Mouse (Mus musculus): ENCODE data around the gene Olfr1386. TPM values are rescaled to one million over a fixed set of nuclear protein-coding genes. Genes with fewer than 3 reads are reported as not detected.
"Not testable (repeated sequence)": the region's sequence is repeated elsewhere in the genome, so short reads cannot be mapped to it uniquely, and the experiment has no call there.

Gene Olfr1386
- not detected for polyA plus RNA-seq (2021)

DNA sequence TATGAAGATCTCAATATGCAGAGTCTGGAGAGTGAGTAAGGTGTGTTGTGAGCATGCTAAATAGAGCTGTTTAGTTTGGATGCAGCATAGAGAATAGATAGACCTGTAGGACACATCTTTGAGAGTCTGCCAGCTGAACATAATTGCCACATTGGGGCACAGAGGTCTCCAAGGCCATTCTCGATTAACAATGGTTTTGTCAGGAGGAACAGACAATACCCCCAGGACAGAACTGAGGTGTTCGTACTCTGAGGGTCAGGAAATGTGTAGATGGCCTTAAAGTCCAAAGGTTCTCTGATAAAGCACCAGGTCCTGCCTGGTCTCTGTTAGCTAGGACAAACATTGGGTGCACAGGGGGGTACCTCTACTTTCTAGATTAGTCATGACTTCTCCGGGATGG lies at the start of gene Olfr1386:
Gene Olfr1386, plus strand, starts transcription at position 301 of the 400 bp plus-strand sequence.
- H3K27me3 ChIP-seq, result peaks cover 13% of the 10 kb centered on the region
- ATAC-seq; POLR2A ChIA-PET; DNase-seq (ENCODE audit: low read depth, low spot score); in situ Hi-C loops (cut with MboI; ENCODE audit: low pct_unique_long_range_greater_than_20kb); CTCF ChIA-PET: not testable (repeated sequence)

DNA sequence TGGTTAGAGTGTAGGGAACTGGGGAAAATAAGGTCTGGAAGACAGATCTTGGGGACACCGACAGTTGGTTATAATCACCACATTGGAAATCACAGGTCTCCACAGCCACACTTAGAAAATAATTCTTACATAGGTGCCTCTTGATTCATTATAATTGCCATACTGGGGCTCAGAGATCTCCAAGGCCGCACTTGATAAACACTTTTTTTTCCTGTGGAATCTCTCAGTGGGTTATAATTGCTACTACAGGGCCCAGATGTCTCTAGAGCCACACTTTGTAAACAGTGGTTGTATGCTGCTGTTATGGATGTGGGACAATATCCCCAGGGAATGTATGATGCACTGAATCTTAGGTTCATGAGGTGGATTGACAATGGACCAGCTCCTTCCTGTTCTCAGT lies 42.1 kb upstream of the Olfr1386 start, which contains the start of gene Olfr1389:
Gene Olfr1389, plus strand, starts transcription at position 301 of the 400 bp plus-strand sequence.
- no peak for TF ChIP-seq CTCF (IDR thresholded peaks at IDR 0.05)
- POLR2A ChIA-PET, result no interaction called here
- DNase-seq (ENCODE audit: low read depth, low spot score) (no peak), ATAC-seq (no peak)
- CTCF ChIA-PET, result no interaction called here
- in situ Hi-C loops (cut with MboI; ENCODE audit: low pct_unique_long_range_greater_than_20kb), result no loop called here
- H3K27me3 ChIP-seq, result no peaks in the 10 kb centered on the region

DNA sequence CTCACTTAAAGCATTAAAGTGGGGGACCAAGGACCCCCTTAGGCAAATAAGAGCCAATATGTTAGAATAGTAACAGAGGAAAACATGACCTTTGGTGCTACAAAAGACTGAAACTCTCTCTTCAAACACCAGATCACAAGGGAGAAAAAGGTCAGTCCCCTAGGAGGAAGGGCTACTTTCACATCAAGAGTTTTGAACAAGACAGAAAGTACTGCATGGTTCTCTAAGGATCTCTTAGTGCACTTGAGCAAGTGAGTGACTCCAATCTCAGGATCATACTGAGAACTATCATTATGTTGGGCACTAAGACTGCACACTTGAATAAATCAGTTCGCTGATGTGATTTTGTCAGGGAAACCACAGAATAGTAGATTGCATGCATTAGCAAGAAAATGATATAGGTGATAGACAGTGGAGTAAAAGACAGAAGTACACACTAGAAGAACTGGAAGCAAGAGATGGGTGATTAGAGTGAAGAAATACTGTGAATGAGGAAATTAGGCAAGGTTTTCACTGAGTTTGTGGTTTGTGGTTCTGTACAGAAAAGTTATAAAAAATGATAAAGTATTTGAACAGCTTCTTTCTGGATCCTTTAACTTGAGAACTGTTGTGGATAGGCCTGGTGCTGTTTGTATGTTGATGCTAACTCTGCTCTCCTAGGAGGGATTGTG lies 39.5 kb upstream of the Olfr1386 start:
- no peaks in the 10 kb centered on the region for H3K27me3 ChIP-seq
- POLR2A ChIA-PET, result no interaction called here
- no peak for ATAC-seq
- CTCF ChIA-PET, result no interaction called here
- no peak for DNase-seq (ENCODE audit: low read depth, low spot score)
- no peak for TF ChIP-seq CTCF (IDR thresholded peaks at IDR 0.05)
- in situ Hi-C loops (cut with MboI; ENCODE audit: low pct_unique_long_range_greater_than_20kb), result no loop called here

DNA sequence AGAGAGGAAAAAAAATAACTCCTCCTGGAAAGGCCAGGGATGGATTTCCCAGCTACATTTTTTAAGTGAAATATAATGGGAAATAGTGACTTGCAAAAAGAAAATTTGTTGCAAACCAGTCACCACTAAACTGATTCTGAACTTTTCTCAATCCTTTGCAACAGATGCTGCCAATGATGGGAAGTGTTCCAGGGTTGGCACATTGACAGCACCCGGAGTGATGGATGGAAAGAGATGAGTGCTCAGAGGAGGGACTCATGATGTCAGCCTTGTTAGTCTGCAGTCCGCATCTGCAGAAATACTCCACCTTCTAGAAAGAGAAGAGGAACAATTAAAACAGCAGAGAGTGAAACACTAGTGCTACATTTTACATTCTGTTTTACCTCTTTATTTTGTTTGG lies 35.2 kb upstream of the Olfr1386 start:
- ATAC-seq (no peak), DNase-seq (ENCODE audit: low read depth, low spot score) (no peak)
- ChIA-PET CTCF (interaction anchor here (1.7 kb wide), 1 partner anchor 19 kb away, joined by 4 read pairs; no protein-coding TSS in a partner anchor), POLR2A (no interaction called here)
- no peak for TF ChIP-seq CTCF (IDR thresholded peaks at IDR 0.05)
- in situ Hi-C loops (cut with MboI; ENCODE audit: low pct_unique_long_range_greater_than_20kb), result no loop called here
- H3K27me3 ChIP-seq, result no peaks in the 10 kb centered on the region

DNA sequence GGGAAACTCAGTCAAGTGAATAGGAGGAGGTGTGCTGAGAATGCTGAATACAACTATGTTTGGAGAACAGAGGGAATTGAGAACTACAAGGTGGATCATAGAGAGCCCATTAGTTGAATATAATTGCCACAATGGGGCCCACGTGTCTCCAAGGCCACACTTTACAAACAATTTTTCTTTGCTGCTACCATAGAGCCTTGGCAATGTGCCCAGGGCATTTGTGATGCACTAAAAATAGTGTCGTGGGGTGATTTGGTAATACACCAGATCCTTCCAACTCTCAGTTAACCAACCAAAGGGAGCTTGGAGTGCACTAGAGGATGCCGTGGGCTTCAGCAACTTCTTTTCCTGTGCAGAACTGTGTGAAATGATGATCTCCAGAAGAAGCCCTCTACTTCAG lies 28.4 kb upstream of the Olfr1386 start, which contains the start of gene Olfr1388:
Gene Olfr1388, plus strand, starts transcription at position 214 of the 400 bp plus-strand sequence.
- ChIA-PET CTCF (no interaction called here), POLR2A (no interaction called here)
- no peak for TF ChIP-seq CTCF (IDR thresholded peaks at IDR 0.05)
- DNase-seq (ENCODE audit: low read depth, low spot score), result no peak
- ATAC-seq, result no peak
- H3K27me3 ChIP-seq, result no peaks in the 10 kb centered on the region
- in situ Hi-C loops (cut with MboI; ENCODE audit: low pct_unique_long_range_greater_than_20kb), result no loop called here

DNA sequence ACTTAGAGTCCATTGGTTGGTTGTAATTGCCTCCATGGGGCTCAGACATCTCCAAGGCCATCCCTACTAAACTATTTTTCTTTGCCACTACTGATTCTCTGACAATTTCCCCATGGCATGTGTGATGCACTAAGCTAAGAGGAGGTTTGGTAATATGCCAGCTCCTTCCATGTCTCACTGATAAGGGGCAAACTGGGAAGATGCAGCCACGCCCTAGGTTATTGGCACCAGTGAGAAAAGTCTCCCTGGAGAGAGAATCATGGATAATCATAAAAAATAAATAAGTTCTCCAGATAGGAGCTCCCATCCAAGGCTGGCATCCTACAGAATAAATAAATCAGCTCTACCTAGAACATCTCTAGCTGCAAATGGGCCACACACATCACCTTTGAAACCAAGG lies 9.8 kb upstream of the Olfr1386 start, which contains the start of gene Olfr1387:
Gene Olfr1387, plus strand, starts transcription at position 301 of the 400 bp plus-strand sequence.
- TF ChIP-seq CTCF (IDR thresholded peaks at IDR 0.05), result no peak
- peaks cover 4% of the 10 kb centered on the region for H3K27me3 ChIP-seq
- POLR2A ChIA-PET, result no interaction called here
- in situ Hi-C loops (cut with MboI; ENCODE audit: low pct_unique_long_range_greater_than_20kb), result no loop called here
- no peak for DNase-seq (ENCODE audit: low read depth, low spot score)
- no peak for ATAC-seq
- CTCF ChIA-PET, result no interaction called here

DNA sequence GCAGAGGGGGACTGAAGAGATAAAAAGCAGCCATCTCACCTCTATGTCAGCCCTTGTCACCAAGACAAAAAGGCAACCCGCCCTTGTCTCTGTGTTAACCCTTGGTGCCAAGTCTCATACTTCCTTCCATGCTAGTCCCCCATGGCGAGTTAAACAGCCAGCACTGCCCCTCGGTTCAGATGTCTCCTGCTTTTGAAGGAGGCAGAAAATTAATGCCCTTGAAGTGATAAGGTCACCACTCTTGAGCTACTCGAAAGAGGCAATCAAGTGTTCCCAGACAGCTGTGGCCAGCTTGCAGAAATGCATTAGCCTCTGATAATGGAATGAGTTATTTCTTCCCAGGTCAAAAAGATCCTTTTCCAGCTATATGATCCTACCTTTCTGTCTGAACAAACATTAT lies 21.1 kb downstream of the Olfr1386 start:
- no peak for TF ChIP-seq CTCF (IDR thresholded peaks at IDR 0.05)
- POLR2A ChIA-PET, result no interaction called here
- in situ Hi-C loops (cut with MboI; ENCODE audit: low pct_unique_long_range_greater_than_20kb), result no loop called here
- H3K27me3 ChIP-seq, result no peaks in the 10 kb centered on the region
- ATAC-seq (no peak), DNase-seq (ENCODE audit: low read depth, low spot score) (no peak)
- CTCF ChIA-PET, result no interaction called here

DNA sequence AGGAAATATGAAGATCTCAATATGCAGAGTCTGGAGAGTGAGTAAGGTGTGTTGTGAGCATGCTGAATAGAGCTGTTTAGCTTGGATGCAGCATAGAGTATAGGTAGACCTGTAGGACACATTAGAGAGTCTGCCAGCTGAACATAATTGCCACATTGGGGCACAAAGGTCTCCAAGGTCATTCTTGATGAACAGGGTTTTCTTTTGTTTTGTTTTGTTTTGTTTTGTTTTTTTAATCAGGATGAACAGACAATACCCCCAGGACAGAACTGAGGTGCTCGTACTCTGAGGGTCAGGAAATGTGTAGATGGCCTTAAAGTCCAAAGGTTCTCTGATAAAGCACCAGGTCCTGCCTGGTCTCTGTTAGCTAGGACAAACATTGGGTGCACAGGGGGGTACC lies 23.9 kb downstream of the Olfr1386 start, which contains the start of gene Olfr1385:
Gene Olfr1385, plus strand, starts transcription at position 301 of the 400 bp plus-strand sequence.
- DNase-seq (ENCODE audit: low read depth, low spot score); in situ Hi-C loops (cut with MboI; ENCODE audit: low pct_unique_long_range_greater_than_20kb); CTCF ChIA-PET: not testable (repeated sequence)

DNA sequence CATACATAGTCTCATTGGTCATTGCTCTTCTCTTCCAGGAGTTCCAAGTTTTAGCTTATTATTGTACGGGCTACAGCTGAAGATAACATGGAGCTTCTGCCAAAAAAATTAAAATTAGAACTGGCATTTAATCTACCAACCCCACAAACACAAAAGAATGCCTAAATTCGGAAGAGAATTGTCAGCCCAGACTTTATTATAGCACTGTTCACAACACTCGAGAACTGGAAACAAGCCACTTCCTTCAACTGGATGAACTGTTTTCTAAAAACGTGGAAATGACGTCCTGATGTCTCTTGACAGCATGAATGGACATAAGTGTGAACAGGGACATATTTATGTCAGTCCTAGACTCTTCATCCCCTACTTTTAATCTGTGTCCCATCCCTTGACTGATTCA lies 53.2 kb downstream of the Olfr1386 start:
- peaks cover 9% of the 10 kb centered on the region for H3K27me3 ChIP-seq
- DNase-seq (ENCODE audit: low read depth, low spot score) (no peak), ATAC-seq (no peak)
- no peak for TF ChIP-seq CTCF (IDR thresholded peaks at IDR 0.05)
- POLR2A ChIA-PET, result no interaction called here
- CTCF ChIA-PET, result no interaction called here
- in situ Hi-C loops (cut with MboI; ENCODE audit: low pct_unique_long_range_greater_than_20kb), result no loop called here

More for the DNA sequence above, 23.9 kb downstream of the Olfr1386 start, which contains the start of gene Olfr1385:
- POLR2A ChIA-PET, H3K27me3 ChIP-seq, ATAC-seq: not testable (repeated sequence)

DNA sequence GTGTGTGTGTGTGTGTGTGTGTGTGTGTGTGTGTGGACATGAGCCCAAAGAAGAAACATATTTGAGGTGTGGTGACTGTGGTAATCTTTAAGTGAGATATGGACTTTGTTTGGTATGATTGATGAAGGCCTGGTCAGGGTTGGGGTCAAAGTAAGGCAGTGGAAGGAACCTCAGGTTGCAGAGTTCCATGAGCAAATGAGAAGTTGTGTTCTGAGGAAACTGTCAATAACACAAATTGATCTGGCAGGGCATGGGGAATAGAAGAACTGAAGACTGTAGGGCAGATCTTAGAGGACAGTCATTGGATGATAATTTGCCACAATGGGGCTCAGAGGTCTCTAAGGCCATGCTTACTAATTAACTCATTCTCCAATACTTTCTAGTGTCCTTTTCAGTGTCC lies 54.5 kb downstream of the Olfr1386 start, which contains the start of gene Olfr1383:
Gene Olfr1383, plus strand, starts transcription at position 301 of the 400 bp plus-strand sequence.
- no peak for ATAC-seq
- TF ChIP-seq CTCF (IDR thresholded peaks at IDR 0.05), result no peak
- no peak for DNase-seq (ENCODE audit: low read depth, low spot score)
- POLR2A ChIA-PET, result no interaction called here
- CTCF ChIA-PET, result no interaction called here
- H3K27me3 ChIP-seq, result peaks cover 9% of the 10 kb centered on the region
- in situ Hi-C loops (cut with MboI; ENCODE audit: low pct_unique_long_range_greater_than_20kb), result no loop called here

Other genes with a start within 250 kb of the Olfr1386 start
- gene Mgat1, start 220.9 kb upstream of the Olfr1386 start, polyA plus RNA-seq (2021), result 81.9 TPM
- 0.04 TPM for gene Olfr1393, start 186.7 kb upstream of the Olfr1386 start, polyA plus RNA-seq (2021)
- gene Olfr1392, start 179.8 kb upstream of the Olfr1386 start, polyA plus RNA-seq (2021), result 0.14 TPM
- 0.08 TPM for gene Olfr10, start 160.3 kb upstream of the Olfr1386 start, polyA plus RNA-seq (2021)
- gene Olfr1391, start 142.3 kb upstream of the Olfr1386 start, polyA plus RNA-seq (2021), result not detected
- not detected for gene Olfr1390, start 129.9 kb upstream of the Olfr1386 start, polyA plus RNA-seq (2021)
- gene Olfr1389, start 42.0 kb upstream of the Olfr1386 start, polyA plus RNA-seq (2021), result not detected
- gene Olfr1388, start 28.4 kb upstream of the Olfr1386 start, polyA plus RNA-seq (2021), result not detected
- gene Olfr1387, start 9.7 kb upstream of the Olfr1386 start, polyA plus RNA-seq (2021), result not detected
- gene Olfr1385, start 24.0 kb downstream of the Olfr1386 start, polyA plus RNA-seq (2021), result not detected
- gene Olfr1384, start 41.7 kb downstream of the Olfr1386 start, polyA plus RNA-seq (2021), result 0.26 TPM
- 0.45 TPM for gene Olfr1383, start 54.6 kb downstream of the Olfr1386 start, polyA plus RNA-seq (2021)
- not detected for gene Olfr1382, start 63.2 kb downstream of the Olfr1386 start, polyA plus RNA-seq (2021)
- not detected for gene Olfr1381, start 78.4 kb downstream of the Olfr1386 start, polyA plus RNA-seq (2021)
- not detected for gene Olfr1380, start 91.8 kb downstream of the Olfr1386 start, polyA plus RNA-seq (2021)
- 10.6 TPM for gene Flt4, start 144.2 kb downstream of the Olfr1386 start, polyA plus RNA-seq (2021)
- not detected for gene Scgb3a1, start 198.6 kb downstream of the Olfr1386 start, polyA plus RNA-seq (2021)
- 84.4 TPM for gene Cnot6, start 247.7 kb downstream of the Olfr1386 start, polyA plus RNA-seq (2021)

Measured in Patski (cell line).